Mouse (Mus musculus) left cerebral cortex, adult 9 months (tissue): ENCODE data around the gene Flvcr1.
A peak's percentile ranks its signal among the peaks of the same experiment; 100 is the strongest.

Experiments used
- DNase-seq, 2 experiments: peaks; one replicate each; pipeline ENCODE4 v3.0.0; 2022; ENCODE audit warnings: low spot score in 2 of 2

Flvcr1 gene

GRCm38 (mm10) chr1:191026021-191026713, at the start of gene Flvcr1:
Flvcr1 (minus strand) TSS chr1:191026158.
- peak; percentile 97 to 99 for DNase-seq

GRCm38 (mm10) chr1:191075199-191075883, 49.4 kb upstream of the Flvcr1 start:
- no peak for DNase-seq

- no peak for DNase-seq
Observed at GRCm38 (mm10) chr1:191073486-191073885, 47.5 kb upstream of the Flvcr1 start.

DNA sequence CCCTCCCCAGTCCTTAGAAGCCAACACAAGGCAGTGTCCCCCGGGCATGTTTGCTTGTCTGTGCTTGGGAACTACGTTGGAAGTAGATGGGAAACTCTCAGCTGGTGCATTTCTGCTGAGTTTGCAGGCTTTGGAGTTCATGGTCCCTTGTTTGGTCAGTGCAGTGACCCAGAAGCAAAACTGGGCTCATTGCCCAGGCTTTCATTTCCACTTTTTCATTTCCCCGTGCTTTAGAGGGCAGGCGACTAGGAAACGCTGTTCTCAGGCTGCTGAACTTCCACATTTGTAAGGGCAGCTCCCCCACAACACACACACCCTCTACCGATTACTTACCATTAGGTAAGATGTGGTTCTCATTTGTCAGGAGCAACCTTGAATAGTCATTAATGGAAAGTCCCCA, 47.0 kb upstream of the Flvcr1 start:
- DNase-seq, result peak in 1 of 2 experiments; percentile 51

DNA sequence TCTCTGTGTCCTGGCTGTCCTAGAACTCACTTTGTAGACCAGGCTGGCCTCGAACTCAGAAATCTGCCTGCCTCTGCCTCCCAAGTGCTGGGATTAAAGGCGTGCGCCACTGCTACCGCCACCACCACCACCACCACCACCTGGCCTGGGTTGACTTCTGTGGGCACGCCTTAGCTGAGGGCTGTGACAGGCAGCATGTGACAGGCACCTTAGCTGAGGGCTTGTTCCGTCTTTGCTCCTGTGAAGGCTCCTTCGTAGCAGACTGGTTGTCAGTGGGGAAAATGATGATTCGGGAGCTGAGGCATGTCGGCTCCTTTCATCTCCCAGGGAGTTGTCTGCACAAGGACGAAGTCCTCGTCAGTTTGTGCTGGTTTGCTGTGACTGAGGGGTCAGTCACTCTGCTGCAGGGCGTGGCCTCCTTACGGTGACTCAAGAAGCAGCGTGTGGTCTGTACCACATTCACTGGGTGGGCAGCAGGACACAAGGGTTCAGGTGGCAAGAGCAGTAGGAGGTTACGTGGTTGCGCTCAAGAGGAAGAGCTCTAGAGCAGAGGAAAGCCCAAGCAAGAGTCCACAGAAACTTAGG, 46.5 kb upstream of the Flvcr1 start:
- DNase-seq, result no peak

DNA sequence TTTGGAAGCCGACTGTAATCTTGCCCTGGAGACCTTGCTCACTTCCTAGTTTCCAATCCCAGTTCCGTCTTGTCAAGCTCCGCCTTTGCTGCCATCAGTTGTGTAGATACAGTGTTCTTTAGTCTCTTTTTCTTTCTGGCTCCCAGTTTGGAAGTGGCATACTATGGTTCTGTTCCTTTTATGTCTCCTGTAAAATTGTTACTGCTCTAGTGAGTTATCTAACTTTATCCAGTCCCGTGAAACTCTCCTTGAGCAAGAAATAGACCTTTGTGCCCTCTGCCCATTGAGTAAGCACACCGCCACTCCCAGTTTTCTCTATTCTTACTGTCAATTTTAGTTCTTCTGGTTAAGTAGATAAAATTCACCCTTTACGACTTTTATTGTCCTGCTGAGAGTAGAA, 45.7 kb upstream of the Flvcr1 start:
- DNase-seq, result no peak

DNA sequence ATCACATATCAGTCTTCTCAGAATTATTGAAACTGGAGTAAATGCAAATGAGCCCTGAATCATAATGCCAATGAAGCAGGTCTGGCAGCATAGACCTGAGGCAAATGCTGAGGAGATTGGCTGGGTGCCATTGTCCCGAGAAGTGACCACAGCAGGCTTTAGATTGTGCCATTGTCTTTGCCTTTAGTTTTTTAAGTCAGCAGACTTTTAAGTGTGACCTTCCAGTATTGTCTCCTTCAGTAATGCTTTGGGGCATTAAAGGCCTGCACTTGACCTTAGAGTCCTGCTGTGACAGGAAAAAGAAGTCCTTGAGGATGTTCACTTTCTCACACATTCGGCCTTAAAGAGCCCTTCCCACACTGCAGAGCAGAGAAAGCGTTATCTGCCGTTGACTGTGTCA, 44.3 kb upstream of the Flvcr1 start:
- no peak for DNase-seq

DNA sequence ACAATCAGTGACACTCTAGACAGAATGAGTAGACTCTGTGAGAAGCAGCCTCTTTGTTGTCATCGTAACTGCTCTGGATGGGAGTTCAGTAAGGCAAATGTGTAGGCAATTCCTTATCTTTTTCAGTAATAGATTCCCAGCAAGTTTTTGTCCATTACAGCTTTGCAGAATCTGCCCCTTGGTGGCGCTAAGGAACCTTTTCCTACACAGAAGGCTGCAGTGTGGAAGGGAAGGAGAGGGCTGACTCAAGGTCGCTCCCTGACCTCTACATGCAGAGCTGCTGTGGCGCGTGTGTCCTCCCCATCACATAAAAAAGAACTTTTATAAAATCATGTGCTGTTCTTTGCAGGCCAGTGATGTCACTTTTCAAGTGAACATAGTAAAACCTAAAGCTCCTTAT, 42.4 kb upstream of the Flvcr1 start:
- no peak for DNase-seq

DNA sequence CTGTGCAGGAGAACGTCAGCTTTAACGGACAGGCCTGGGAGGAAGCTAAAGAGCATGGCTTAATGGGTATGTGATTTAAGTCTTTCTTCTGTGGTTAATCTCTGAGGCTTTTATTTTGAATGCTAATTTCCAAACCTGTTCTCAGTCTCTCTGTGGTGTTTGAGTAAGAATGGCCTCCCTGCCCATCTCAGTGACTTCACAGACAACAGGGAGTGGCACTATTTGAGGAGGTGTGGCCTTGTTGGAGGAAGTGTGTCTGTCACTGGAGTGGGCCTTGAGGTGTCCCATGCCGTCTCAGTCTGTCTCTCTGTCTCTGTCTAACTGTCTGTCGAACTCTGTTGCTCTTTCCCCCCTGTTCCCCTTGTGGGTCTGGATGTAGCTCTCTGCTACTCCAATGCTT, 39.2 kb upstream of the Flvcr1 start:
- no peak for DNase-seq

GRCm38 (mm10) chr1:191064535-191064934, 38.6 kb upstream of the Flvcr1 start:
- no peak for DNase-seq

GRCm38 (mm10) chr1:191063700-191064099, 37.7 kb upstream of the Flvcr1 start:
- no peak for DNase-seq

- peak; percentile 65 to 90 for DNase-seq
Observed at GRCm38 (mm10) chr1:191062781-191063485, 37.0 kb upstream of the Flvcr1 start, which contains the start of the genes Tatdn3 and Nsl1. Tatdn3 (minus strand) TSS chr1:191062932. Nsl1 (plus strand) TSS chr1:191063012.

DNA sequence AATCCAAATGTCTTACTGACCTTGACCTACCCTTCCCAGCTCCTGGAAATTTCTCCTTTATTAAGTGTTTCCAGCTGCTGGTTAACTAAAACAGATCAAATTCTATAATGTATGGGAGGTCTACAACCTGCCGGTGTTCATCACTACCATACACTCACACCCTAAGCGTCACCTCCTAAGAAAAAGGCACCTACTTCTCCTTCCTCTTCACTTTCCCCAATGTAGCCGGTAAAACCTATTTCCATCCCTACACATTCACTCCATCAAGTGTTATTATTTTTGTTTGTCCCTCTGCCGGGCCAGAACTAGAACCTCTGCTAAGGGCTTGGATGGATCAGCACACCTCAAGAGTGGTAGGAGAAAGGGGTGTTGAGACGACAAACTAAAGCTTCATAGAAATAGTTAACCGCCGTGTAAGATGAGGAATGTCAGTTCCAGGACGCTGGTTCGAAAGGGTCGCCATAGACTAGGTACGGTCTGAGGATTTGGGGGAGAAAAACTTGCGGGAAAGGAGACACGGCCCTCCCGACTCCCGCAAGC, 36.4 kb upstream of the Flvcr1 start:
- no peak for DNase-seq

DNA sequence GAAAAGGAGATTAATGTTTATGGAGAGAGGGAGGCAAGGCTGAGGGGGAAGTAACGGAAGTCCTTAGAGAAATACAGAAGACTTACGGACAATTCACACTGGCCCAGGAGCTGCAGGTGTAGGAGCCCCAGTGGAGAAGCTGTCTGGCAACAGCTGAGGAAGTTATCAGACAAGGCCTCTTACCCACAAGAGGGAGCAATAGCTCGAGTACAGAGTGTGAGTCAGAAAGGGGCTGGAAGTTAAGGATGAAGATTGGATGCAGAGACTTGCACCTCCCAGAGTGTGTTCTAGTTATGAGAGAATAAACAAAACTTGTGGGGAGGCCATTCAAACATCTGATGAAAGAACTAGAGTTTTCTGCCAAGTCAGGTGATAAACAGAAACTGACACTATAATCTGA, 31.5 kb upstream of the Flvcr1 start:
- no peak for DNase-seq

GRCm38 (mm10) chr1:191055533-191055873, 29.5 kb upstream of the Flvcr1 start:
- no peak for DNase-seq

GRCm38 (mm10) chr1:191054870-191055532, 29.0 kb upstream of the Flvcr1 start:
- no peak for DNase-seq

DNA sequence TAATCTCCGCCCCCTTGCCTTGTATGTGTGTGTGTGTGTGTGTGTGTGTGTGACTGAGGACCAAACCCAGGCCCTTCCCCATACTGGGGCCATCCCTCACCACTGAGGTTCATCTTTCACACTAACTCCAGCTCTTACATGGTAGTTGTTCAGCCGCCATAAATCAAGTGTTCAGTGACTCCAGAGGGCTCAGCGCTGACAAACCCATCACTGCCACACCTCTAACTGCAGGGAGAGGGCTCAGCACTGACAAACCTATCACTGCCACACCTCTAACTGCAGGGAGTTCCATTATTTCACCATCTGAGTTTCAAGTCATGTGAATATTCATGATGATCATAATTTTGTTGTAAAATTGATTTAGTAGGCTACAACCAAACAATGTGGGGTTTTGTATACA, 27.6 kb upstream of the Flvcr1 start:
- no peak for DNase-seq

GRCm38 (mm10) chr1:191046231-191046824, 20.4 kb upstream of the Flvcr1 start:
- DNase-seq, result no peak

GRCm38 (mm10) chr1:191045264-191045663, 19.3 kb upstream of the Flvcr1 start:
- DNase-seq, result no peak

GRCm38 (mm10) chr1:191042688-191043087, 16.7 kb upstream of the Flvcr1 start:
- DNase-seq, result no peak

GRCm38 (mm10) chr1:191042106-191042505, 16.1 kb upstream of the Flvcr1 start:
- no peak for DNase-seq
